Mouse (Mus musculus) adipose tissue, adult 10 weeks (tissue): ENCODE data around the gene Slc50a1. TPM values are rescaled to one million over a fixed set of nuclear protein-coding genes. Genes with fewer than 3 reads are reported as not detected.

Experiments
- polyA plus RNA-seq: library from polyadenylated mRNA; stranded (reverse); fragments of 350-450 nt; fragmentation: Illumina TruSeq; extraction: RNeasy Lipid Tissue Mini Kit (QIAGEN cat#74804); gene quantifications from one replicate; pipeline ENCODE4 v1.2.3, GENCODE M21; 2014; ENCODE audit warnings: low read depth, low replicate concordance

Gene Slc50a1
- 135 TPM for polyA plus RNA-seq

DNA sequence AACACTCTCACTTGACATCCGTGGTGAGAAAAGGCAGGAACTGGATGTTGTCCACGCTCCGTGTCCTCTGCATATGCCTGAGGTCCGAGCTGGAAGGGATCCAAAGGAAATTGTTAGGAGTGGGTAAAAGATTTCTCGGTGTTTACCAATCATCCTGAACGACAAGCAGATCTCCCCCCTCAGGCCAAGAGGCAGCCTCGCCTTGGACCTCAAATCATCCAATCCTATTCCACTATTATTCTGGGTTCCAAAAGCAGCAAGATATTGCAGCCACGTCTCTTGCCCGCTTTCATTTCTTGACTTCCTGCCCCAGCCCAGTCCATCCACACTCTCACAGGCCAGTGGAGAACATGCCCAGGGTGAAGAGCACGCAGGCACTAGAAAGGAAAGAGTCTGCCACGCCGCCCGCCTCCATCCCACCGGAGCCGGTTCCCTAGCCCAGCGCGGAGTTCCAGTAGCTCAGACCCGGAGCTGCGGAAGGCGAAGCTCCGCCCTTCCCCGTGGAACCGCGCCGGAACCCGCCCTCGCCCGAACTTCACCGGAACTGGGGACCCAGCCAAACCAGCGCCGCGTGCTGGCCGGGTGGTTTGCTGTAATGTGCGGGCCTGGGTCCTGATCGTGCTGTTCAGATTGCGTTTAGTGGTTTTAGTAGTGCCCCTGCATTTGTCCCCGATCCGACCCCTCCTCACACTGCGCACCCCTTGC lies at the start of gene Slc50a1:
Slc50a1 (minus strand) TSS at position 520 of the 705 bp plus-strand sequence.

DNA sequence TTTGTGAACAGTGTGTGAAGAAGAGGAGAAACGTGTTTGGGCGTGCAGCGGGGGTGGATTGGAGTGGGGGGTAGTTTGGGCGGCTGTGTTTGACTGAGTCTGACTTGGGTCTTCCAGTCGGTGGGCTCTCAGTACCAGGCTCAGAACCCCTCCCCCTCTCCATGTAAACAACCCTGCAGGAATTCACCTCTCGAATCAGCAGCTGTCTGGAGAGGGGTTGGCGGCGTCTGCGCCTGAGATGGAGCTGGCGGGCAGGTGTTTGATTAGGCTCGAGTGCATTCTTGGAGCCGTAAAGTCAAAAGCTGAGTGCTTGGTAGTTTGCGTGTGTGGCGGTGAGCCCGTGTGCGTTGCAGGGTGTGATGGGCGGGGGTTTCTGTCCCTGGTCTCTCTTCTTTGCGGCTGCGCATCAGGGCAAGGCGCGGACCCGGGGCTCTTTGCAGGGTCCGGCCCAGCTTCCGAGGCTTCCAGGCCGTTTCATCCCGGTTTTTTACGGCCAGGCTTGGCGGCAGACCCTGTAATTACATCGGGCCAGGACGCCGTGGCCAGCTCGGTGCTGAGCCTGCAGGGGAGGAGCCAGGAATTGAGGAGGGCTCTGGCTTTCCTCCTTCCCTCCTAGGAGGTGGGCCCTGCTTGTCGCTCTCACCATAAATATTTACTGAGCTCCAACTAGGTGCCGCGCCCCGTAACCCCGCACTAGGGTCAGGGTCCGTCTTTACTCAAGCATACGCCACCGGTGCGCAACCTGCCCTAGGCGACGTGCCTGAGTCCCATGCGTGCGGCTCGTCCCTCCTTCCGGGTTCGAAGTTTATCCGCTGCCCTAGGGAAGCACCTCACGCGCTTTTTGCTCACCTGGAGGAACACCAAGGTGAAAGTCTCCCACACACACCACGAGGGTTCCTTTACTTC lies 10.5 kb upstream of the Slc50a1 start, which contains the start of gene Efna1:
Efna1 (minus strand) TSS at position 537 of the 906 bp plus-strand sequence.

DNA sequence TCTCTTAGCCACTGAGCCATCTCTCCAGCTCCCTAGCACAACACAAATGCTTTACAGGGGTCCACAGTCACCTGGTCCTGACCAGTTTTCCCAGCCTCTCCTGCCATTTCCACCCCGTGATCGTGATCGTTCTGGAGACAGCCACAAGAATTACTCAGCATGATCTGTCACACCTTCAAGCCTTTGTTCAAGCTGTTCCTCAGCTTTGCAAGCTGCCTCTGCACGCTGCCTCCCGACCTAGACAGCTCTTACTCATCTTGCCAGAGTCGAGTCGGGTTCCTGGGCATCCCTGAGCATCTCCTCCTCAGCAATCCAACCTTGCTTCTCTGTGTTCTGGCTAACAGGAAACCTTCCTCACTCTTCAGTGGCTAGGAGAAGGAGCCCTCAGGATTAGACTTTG lies 11.3 kb downstream of the Slc50a1 start, which contains the start of gene Dpm3:
Dpm3 (plus strand) TSS at position 283 of the 400 bp plus-strand sequence.

DNA sequence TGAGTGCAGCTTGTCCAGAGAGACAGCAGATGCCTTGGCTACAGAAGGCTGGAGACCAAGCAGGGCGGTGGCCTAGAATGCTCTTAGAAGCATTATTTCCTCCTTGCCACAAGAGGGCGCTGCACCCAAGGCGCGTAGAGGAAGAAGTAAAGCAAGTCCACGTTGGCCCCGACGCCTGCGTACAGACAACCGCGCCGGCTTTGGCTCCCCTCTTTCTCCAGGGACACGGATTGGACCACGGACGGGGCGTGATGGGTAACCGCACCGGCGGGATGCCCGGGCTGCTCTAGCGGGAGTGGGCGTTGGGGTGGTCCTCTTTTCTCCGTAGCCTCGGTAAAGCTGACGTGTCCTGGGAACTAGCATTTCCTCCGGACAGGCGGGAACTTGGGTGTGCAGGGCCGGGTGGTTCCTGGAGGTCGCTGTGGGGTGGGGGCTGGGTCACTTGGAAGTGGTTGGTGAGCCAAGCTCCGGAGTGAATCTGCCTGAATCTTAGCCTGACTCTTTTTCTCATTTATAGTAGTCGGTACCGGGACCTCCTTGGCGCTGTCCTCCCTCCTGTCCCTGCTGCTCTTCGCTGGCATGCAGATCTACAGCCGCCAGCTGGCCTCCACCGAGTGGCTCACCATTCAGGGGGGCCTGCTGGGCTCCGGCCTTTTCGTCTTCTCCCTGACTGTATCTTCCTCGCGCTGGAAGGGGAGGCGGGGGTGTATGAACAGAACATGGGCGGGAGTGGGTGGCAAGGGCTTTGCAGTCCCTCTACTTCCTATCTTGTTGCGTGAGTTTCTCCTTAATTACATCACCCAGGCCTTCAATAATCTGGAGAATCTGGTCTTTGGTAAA lies 23.9 kb downstream of the Slc50a1 start, which contains the start of gene Trim46:
Trim46 (minus strand) TSS at position 49 of the 840 bp plus-strand sequence.

DNA sequence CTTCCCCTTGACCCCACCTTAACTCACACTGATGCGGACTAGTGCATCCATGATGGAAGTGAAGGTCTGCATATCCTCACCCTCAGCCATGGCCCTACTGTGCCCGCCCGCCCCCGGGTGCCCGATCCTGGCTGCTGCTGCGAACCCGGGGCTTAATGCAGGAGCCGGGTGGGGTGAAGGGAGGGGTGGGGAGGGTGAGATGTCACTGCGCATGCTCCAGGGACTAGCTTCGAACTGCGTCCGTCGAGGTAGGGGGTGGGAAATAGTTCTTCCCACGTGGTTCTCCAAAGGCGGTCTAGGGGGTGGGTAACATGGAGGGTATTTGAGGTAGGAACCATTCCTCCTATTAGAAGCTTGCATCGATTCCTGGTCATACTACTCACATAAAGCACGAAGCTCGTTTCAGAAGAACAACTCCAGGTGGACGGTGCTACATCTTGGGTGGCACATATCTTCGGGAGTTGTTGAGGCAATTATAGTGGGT lies 24.6 kb downstream of the Slc50a1 start, which contains the start of gene Krtcap2:
Krtcap2 (plus strand) TSS at position 279 of the 484 bp plus-strand sequence.

DNA sequence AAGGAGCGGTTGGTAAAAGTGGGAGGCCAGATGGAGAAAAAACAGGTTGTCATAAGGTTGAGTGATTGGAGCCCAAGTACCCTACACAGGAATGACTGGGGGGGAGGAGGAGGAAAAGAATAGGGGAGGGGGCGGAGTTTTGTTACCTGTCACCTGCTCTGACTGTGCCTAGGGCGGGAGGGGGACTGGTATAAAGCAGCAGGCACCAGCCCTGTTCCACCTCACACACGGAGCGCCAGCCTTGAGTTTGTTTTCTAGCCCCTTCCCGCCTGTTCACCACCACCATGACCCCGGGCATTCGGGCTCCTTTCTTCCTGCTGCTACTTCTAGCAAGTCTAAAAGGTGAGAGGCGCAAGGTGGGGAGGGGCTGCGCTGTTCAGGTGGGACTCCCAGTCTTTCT lies 41.5 kb downstream of the Slc50a1 start, which contains the start of gene Muc1:
Muc1 (plus strand) TSS at position 222 of the 400 bp plus-strand sequence.

DNA sequence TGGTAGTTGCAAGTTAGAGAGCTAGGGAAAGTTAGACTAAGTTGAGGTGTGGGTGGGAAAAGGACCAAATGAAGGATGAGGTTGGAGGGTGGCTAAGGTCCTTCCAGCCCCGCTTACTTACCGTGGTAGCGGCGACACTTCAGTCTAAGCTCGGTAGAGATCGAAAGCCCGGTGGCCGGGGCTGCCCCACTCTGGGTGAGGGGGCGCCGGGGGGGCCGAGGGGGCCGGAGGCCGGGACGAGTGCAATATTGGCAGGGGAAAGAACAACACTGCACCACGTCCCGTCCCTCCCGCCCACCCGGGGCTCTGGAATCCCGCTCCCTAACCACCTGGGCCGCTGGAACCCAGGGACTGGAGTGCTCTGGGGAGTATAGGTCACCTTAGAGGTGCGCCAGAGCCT lies 43.5 kb downstream of the Slc50a1 start, which contains the start of gene Mtx1:
Mtx1 (minus strand) TSS at position 189 of the 400 bp plus-strand sequence.

Other genes with a start within 250 kb of the Slc50a1 start
- gene Rusc1, start 177.3 kb downstream of the Slc50a1 start, polyA plus RNA-seq = 22.7 TPM
- gene Gm43738, start 169.5 kb downstream of the Slc50a1 start, polyA plus RNA-seq = not detected
- gene Fdps, start 168.6 kb downstream of the Slc50a1 start, polyA plus RNA-seq = 175 TPM
- 7.9 TPM for gene Pklr, start 134.4 kb downstream of the Slc50a1 start, polyA plus RNA-seq
- 0.24 TPM for gene Hcn3, start 110.4 kb downstream of the Slc50a1 start, polyA plus RNA-seq
- gene Clk2, start 105.8 kb downstream of the Slc50a1 start, polyA plus RNA-seq = 51.5 TPM
- 56.1 TPM for gene Scamp3, start 93.1 kb downstream of the Slc50a1 start, polyA plus RNA-seq
- gene Fam189b, start 87.4 kb downstream of the Slc50a1 start, polyA plus RNA-seq = 5.8 TPM
- 67.8 TPM for gene Gba, start 67.6 kb downstream of the Slc50a1 start, polyA plus RNA-seq
- gene Thbs3, start 55.4 kb downstream of the Slc50a1 start, polyA plus RNA-seq = 30.3 TPM
- 92.5 TPM for gene Mtx1, start 43.5 kb downstream of the Slc50a1 start, polyA plus RNA-seq
- 1.0 TPM for gene Muc1, start 41.5 kb downstream of the Slc50a1 start, polyA plus RNA-seq
- 96.9 TPM for gene Krtcap2, start 24.6 kb downstream of the Slc50a1 start, polyA plus RNA-seq
- 2.9 TPM for gene Trim46, start 24.3 kb downstream of the Slc50a1 start, polyA plus RNA-seq
- gene Dpm3, start 11.2 kb downstream of the Slc50a1 start, polyA plus RNA-seq = 152 TPM
- 26.1 TPM for gene Efna1, start 10.6 kb upstream of the Slc50a1 start, polyA plus RNA-seq
- gene Efna3, start 52.4 kb upstream of the Slc50a1 start, polyA plus RNA-seq = 1.3 TPM
- gene Efna4, start 67.5 kb upstream of the Slc50a1 start, polyA plus RNA-seq = 3.4 TPM
- 145 TPM for gene Adam15, start 79.4 kb upstream of the Slc50a1 start, polyA plus RNA-seq
- gene Dcst2, start 91.4 kb upstream of the Slc50a1 start, polyA plus RNA-seq = 2.8 TPM
- 5.4 TPM for gene Dcst1, start 94.7 kb upstream of the Slc50a1 start, polyA plus RNA-seq
- gene Zbtb7b, start 124.2 kb upstream of the Slc50a1 start, polyA plus RNA-seq = 52.0 TPM
- gene Lenep, start 132.2 kb upstream of the Slc50a1 start, polyA plus RNA-seq = 1.8 TPM
- gene Flad1, start 141.3 kb upstream of the Slc50a1 start, polyA plus RNA-seq = 24.9 TPM
- 34.3 TPM for gene Cks1b, start 147.8 kb upstream of the Slc50a1 start, polyA plus RNA-seq
- gene Shc1, start 147.9 kb upstream of the Slc50a1 start, polyA plus RNA-seq = 76.1 TPM
- 30.1 TPM for gene Pygo2, start 159.6 kb upstream of the Slc50a1 start, polyA plus RNA-seq
- gene Pbxip1, start 166.1 kb upstream of the Slc50a1 start, polyA plus RNA-seq = 70.3 TPM
- gene Pmvk, start 184.0 kb upstream of the Slc50a1 start, polyA plus RNA-seq = 74.9 TPM
- gene Kcnn3, start 249.6 kb upstream of the Slc50a1 start, polyA plus RNA-seq = 1.4 TPM